Mouse (Mus musculus) intestine, embryonic 16.5 days (tissue): ENCODE measurements around the gene Duox1. TPM values are rescaled to one million over a fixed set of nuclear protein-coding genes. Genes with fewer than 3 reads are reported as not detected.
A peak's percentile ranks its signal among the peaks of the same experiment; 100 is the strongest.

Source experiments
- ATAC-seq: fragments of 200-750 bp; cut with Nextera tagmentation; 2 replicates; pipeline ENCODE4 v1.8.0; 2017; ENCODE audit warnings: moderate TSS enrichment, moderate library complexity
- H3K27ac ChIP-seq: fragments of 300-500 bp; sonication (generic); 2 replicates; pipeline ENCODE4 v1.5.1; 2014; ENCODE audit warnings: mild to moderate bottlenecking, low read length
- H3K27me3 ChIP-seq: fragments of 300-500 bp; sonication (generic); replicated peaks from 2 replicates; pipeline ENCODE4 v1.6.1; 2014; ENCODE audit warnings: low read length, control low read depth, mixed read lengths; ENCODE audit not compliant: control insufficient read depth, insufficient read depth
- H3K36me3 ChIP-seq: fragments of 300-500 bp; sonication (generic); 2 replicates; pipeline ENCODE4 v1.6.1; 2014; ENCODE audit warnings: low read length, control low read depth; ENCODE audit not compliant: control insufficient read depth, insufficient read depth
- H3K4me1 ChIP-seq: fragments of 300-500 bp; sonication (generic); 2 replicates; pipeline ENCODE4 v1.6.1; 2014; ENCODE audit warnings: low read length, control low read depth, mixed read lengths; ENCODE audit not compliant: control insufficient read depth, insufficient read depth
- H3K4me2 ChIP-seq: fragments of 300-500 bp; sonication (generic); 2 replicates; pipeline ENCODE4 v1.6.1; 2014; ENCODE audit warnings: low read depth, low read length, control low read depth
- H3K4me3 ChIP-seq: fragments of 300-500 bp; sonication (generic); 2 replicates; pipeline ENCODE4 v1.5.1; 2014; ENCODE audit warnings: mild to moderate bottlenecking, low read length
- H3K9ac ChIP-seq: fragments of 300-500 bp; sonication (generic); 2 replicates; pipeline ENCODE4 v1.6.1; 2014; ENCODE audit warnings: low read depth, low read length
- H3K9me3 ChIP-seq: fragments of 300-500 bp; sonication (generic); 2 replicates; pipeline ENCODE4 v1.6.1; 2016; ENCODE audit warnings: low read length, control low read depth; ENCODE audit not compliant: control insufficient read depth
- WGBS: fragments of 180-500 bp; shearing (Covaris S2); extraction: QIAGEN DNeasy Blood & Tissue Kit; methylation state at CpG from one replicate; pipeline ENCODE4 v1.1.7; 2014; 5-methylcytosine and 5-hydroxymethylcytosine counted together
- polyA plus RNA-seq: library from polyadenylated mRNA; unstranded; fragments of >200 nt; fragmentation: Nextera tagmentation; extraction: Ambion mirVana; gene quantifications from 2 replicates; pipeline ENCODE4 v1.2.1, GENCODE M21; 2015

Duox1 gene
- polyA plus RNA-seq, 1 experiment from 2014 or later: 0.06 TPM

DNA sequence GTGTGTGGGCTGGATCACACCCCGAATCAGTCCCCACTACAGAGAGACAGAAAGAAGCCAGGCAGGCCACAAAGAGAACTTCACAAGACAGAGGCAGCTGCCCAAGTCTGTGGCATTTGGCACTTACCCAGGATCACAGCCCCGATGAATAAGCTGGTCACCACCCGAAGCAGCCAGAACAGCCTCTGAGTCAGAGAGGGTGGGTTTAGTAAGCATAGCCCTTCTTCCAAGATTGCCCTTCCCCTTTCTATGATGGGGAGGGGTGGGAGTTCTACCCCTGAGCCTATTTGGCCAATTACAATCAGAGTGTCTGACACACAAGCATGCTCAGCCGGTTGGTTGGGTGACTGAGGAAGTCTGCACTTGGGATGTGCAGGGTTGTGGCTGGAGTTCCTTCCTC, 9.3 kb upstream of the Duox1 start:
- Histone ChIP-seq H3K4me2 (no peak overlapping the region), H3K9me3 (no peaks in the 10 kb centered on the region), H3K9ac (no peak overlapping the region), H3K27me3 (peaks cover 25% of the 10 kb centered on the region), H3K4me3 (no peak overlapping the region), H3K27ac (no peak overlapping the region), H3K4me1 (peaks cover 9% of the 10 kb centered on the region), H3K36me3 (no peaks in the 10 kb centered on the region)
- 46% methylated on average over 4 of the region's 4 CpGs for WGBS
- ATAC-seq: no peak

DNA sequence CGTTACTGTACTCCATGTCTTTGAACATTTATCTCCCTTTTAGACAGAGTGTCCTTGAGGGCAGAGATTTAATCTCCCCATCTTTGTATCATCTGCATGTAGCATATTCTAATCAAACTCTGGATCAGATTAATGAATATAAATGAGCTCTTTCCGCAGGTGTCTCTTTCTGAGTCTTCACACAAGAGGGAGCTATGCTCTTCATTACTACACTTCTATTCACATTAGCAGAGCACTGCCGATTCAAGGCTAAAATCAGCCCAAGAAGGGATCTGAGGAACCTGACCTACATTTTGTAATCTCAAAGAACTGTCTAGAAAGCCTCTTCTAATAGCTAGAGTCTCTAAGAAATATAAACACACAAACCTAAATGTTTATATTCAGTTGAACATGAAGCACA, 5.8 kb upstream of the Duox1 start:
- H3K27me3 ChIP-seq: peaks cover 29% of the 10 kb centered on the region
- no peaks in the 10 kb centered on the region for H3K36me3 ChIP-seq
- 37% methylated on average over 3 of the region's 3 CpGs for WGBS
- ATAC-seq: no peak
- no peak overlapping the region for H3K4me2 ChIP-seq
- H3K9me3 ChIP-seq: no peaks in the 10 kb centered on the region
- peaks cover 9% of the 10 kb centered on the region; the same call in 1 of the 2 replicates for H3K4me1 ChIP-seq
- no peak overlapping the region for H3K9ac ChIP-seq
- H3K4me3 ChIP-seq: no peak overlapping the region
- H3K27ac ChIP-seq: no peak overlapping the region

- no peak overlapping the region for H3K4me3 ChIP-seq
- no peaks in the 10 kb centered on the region for H3K9me3 ChIP-seq
- H3K4me2 ChIP-seq: no peak overlapping the region
- H3K9ac ChIP-seq: no peak overlapping the region
- no peaks in the 10 kb centered on the region for H3K36me3 ChIP-seq
- peaks cover 9% of the 10 kb centered on the region; the same call in 1 of the 2 replicates for H3K4me1 ChIP-seq
- no peak for ATAC-seq
- H3K27ac ChIP-seq: no peak overlapping the region
- WGBS: 56% methylated on average over 2 of the region's 2 CpGs
- H3K27me3 ChIP-seq: peaks cover 29% of the 10 kb centered on the region
These were observed 3.9 kb upstream of the Duox1 start for GRCm38 (mm10) chr2:122311561-122311960.

- Histone ChIP-seq H3K9me3 (no peaks in the 10 kb centered on the region), H3K4me3 (peak overlapping the region; percentile 41), H3K4me1 (peaks cover 9% of the 10 kb centered on the region; the same call in 1 of the 2 replicates), H3K36me3 (no peaks in the 10 kb centered on the region), H3K9ac (0 out of 2 replicates have a peak overlapping the region, but pooled peaks have one; percentile 32), H3K4me2 (peak overlapping the region; percentile 57), H3K27me3 (peaks cover 29% of the 10 kb centered on the region), H3K27ac (no peak overlapping the region)
- peak; percentile 53 for ATAC-seq
- 2% methylated on average over 27 of the region's 27 CpGs for WGBS
These were observed 2.6 kb upstream of the Duox1 start for GRCm38 (mm10) chr2:122312722-122313417.

GRCm38 (mm10) chr2:122313536-122313935, 1.9 kb upstream of the Duox1 start, which contains the start of gene Duoxa1:
Duoxa1 (minus strand) TSS chr2:122313730.
- Histone ChIP-seq H3K4me2 (peak within 1 kb of the TSS; percentile 57), H3K9me3 (no peaks in the 10 kb centered on the region), H3K36me3 (no peaks in the 10 kb centered on the region), H3K4me3 (peak within 1 kb of the TSS; percentile 41), H3K4me1 (peaks cover 9% of the 10 kb centered on the region; the same call in 1 of the 2 replicates), H3K27ac (no peak within 1 kb of the TSS), H3K27me3 (peaks cover 27% of the 10 kb centered on the region), H3K9ac (0 out of 2 replicates have a peak within 1 kb of the TSS, but pooled peaks have one; percentile 32)
- WGBS: 4% methylated on average over 24 of the region's 24 CpGs
- peak; percentile 38; the same call in 1 of the 2 replicates for ATAC-seq

DNA sequence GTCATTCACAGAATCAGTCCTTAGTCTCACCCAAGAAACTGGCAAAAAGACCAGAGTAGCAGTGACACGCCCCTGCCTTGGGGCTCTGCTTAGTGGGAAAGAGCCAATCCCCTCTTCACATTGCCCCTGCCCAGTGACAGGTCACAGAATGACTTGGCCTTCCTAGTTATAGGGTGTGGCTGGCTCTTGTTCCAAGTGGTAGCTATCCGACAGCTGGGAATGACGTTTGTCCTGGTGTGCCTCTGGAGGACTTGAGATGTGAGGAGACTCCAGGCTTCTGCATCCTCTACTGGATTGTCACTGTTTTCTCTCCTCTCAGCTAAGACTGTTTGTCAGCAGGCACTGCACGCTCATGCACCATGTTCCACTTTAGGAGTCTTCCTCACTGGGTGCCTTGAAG, 1.9 kb downstream of the Duox1 start:
- peaks cover 22% of the 10 kb centered on the region for H3K27me3 ChIP-seq
- no peak overlapping the region for H3K27ac ChIP-seq
- no peak overlapping the region for H3K9ac ChIP-seq
- H3K36me3 ChIP-seq: no peaks in the 10 kb centered on the region
- 65% methylated on average over 4 of the region's 4 CpGs for WGBS
- no peaks in the 10 kb centered on the region for H3K9me3 ChIP-seq
- no peak overlapping the region for H3K4me3 ChIP-seq
- ATAC-seq: no peak
- H3K4me2 ChIP-seq: no peak overlapping the region
- H3K4me1 ChIP-seq: peaks cover 9% of the 10 kb centered on the region; the same call in 1 of the 2 replicates

- Histone ChIP-seq H3K4me3 (no peak overlapping the region), H3K36me3 (no peaks in the 10 kb centered on the region), H3K9ac (no peak overlapping the region), H3K4me2 (no peak overlapping the region), H3K27me3 (no peaks in the 10 kb centered on the region), H3K4me1 (no peaks in the 10 kb centered on the region), H3K9me3 (no peaks in the 10 kb centered on the region), H3K27ac (no peak overlapping the region)
- 58% methylated on average over 3 of the region's 3 CpGs for WGBS
- ATAC-seq: no peak
These were observed 8.5 kb downstream of the Duox1 start for GRCm38 (mm10) chr2:122323960-122324359.

- Histone ChIP-seq H3K9ac (no peak overlapping the region), H3K4me2 (no peak overlapping the region), H3K27ac (no peak overlapping the region), H3K4me1 (no peaks in the 10 kb centered on the region), H3K4me3 (no peak overlapping the region), H3K36me3 (no peaks in the 10 kb centered on the region), H3K9me3 (no peaks in the 10 kb centered on the region), H3K27me3 (no peaks in the 10 kb centered on the region)
- 75% methylated on average over 3 of the region's 3 CpGs for WGBS
- no peak for ATAC-seq
These were observed 9.1 kb downstream of the Duox1 start for GRCm38 (mm10) chr2:122324586-122324985.

DNA sequence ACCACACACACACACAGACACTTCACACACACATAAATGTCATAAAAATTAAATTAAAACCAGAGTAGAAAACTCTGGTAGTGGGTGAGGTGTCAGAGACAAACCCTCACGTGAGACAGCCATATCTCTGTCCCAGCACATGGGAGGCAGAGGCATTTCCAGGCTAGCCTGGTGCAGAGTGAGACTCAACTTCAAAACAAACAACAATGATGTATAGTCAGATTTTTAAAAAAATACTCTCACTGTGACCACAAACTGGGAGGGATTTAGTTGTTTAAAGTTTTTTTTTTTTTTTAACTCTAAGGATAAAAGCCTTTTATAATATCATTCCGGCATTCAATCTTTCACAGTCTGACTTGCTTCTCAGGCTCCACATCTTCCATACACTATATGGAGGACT, 9.9 kb downstream of the Duox1 start:
- WGBS: 70% methylated on average over 2 of the region's 2 CpGs
- Histone ChIP-seq H3K27ac (no peak overlapping the region), H3K9me3 (no peaks in the 10 kb centered on the region)

More for the DNA sequence above, 9.9 kb downstream of the Duox1 start:
- Histone ChIP-seq H3K4me2 (no peak overlapping the region), H3K4me3 (no peak overlapping the region), H3K36me3 (no peaks in the 10 kb centered on the region), H3K27me3 (no peaks in the 10 kb centered on the region), H3K9ac (no peak overlapping the region), H3K4me1 (no peaks in the 10 kb centered on the region)
- no peak for ATAC-seq
